10 mouse cellular contexts compared by ENCODE assay signal in genomic region chr13:54758756-54759470, GRCm38 (mm10). TPM values are rescaled to one million over a fixed set of nuclear protein-coding genes. Genes with fewer than 3 reads are reported as not detected.
DNase-seq lines count a peak whose midpoint lies in the region; ATAC-seq lines count a peak whose summit lies in the region.
"Had no signal": no experiment of that assay in that cellular context is flagged by ENCODE, and none has a peak within 500 bp of the region (broad histone marks: within the 10 kb centered on the region; RNA-seq: fewer than 3 reads in every experiment).

No protein-coding gene starts in this region.

- 2% methylated on average over 29 of the region's 29 CpGs for WGBS in kidney, embryonic 14.5 days
- under 1% methylated on average over 29 of the region's 29 CpGs for WGBS in hindbrain, embryonic 13.5 days
- WGBS in midbrain, embryonic 14.5 days, result under 1% methylated on average over 29 of the region's 29 CpGs

- H3K36me3 ChIP-seq in kidney, embryonic 14.5 days (ENCODE audit: control insufficient read depth, insufficient read depth, low read length), result no peaks in the 10 kb centered on the region
- H3K36me3 ChIP-seq in hindbrain, embryonic 13.5 days, result no peaks in the 10 kb centered on the region
- no peaks in the 10 kb centered on the region for H3K36me3 ChIP-seq in midbrain, embryonic 14.5 days (ENCODE audit: control insufficient read depth, insufficient read depth, low read length)

- H3K4me1 ChIP-seq in kidney, embryonic 14.5 days (ENCODE audit: control insufficient read depth, insufficient read depth, low read length), result peaks cover 7% of the 10 kb centered on the region; the same call in 1 of the 2 replicates
- peaks cover 60% of the 10 kb centered on the region for H3K4me1 ChIP-seq in hindbrain, embryonic 13.5 days (replicated peaks)
- H3K4me1 ChIP-seq in midbrain, embryonic 14.5 days (ENCODE audit: control insufficient read depth, insufficient read depth, low read length), result peaks cover 38% of the 10 kb centered on the region

- peak; percentile 6; the same call in 1 of the 2 replicates for ATAC-seq in kidney, embryonic 14.5 days (ENCODE audit: low FRiP score, low TSS enrichment)
- ATAC-seq in hindbrain, embryonic 13.5 days (ENCODE audit: low FRiP score), result peak; percentile 53
- ATAC-seq in midbrain, embryonic 14.5 days (ENCODE audit: low FRiP score, low TSS enrichment), result peak; percentile 42

- peaks cover 32% of the 10 kb centered on the region for H3K27me3 ChIP-seq in kidney, embryonic 14.5 days (ENCODE audit: control insufficient read depth, insufficient read depth, low read length)
- peaks cover 40% of the 10 kb centered on the region for H3K27me3 ChIP-seq in hindbrain, embryonic 13.5 days
- H3K27me3 ChIP-seq in midbrain, embryonic 14.5 days (ENCODE audit: control insufficient read depth, insufficient read depth, low read length), result peaks cover 16% of the 10 kb centered on the region; the same call in 1 of the 2 replicates

- H3K9ac ChIP-seq in kidney, embryonic 14.5 days (ENCODE audit: low read depth, low read length), result no peak overlapping the region
- peak overlapping the region; percentile 70 for H3K9ac ChIP-seq in hindbrain, embryonic 13.5 days
- H3K9ac ChIP-seq in midbrain, embryonic 14.5 days (replicated peaks; ENCODE audit: low read length), result peak overlapping the region; percentile 63

- H3K4me2 ChIP-seq in kidney, embryonic 14.5 days (replicated peaks; ENCODE audit: low read depth, low read length), result peak overlapping the region; percentile 65; the same call in 1 of the 2 replicates
- peak overlapping the region; percentile 64 for H3K4me2 ChIP-seq in hindbrain, embryonic 13.5 days
- peak overlapping the region; percentile 96 for H3K4me2 ChIP-seq in midbrain, embryonic 14.5 days (ENCODE audit: low read length)

- no peak overlapping the region; the same call in 1 of the 2 replicates for H3K4me3 ChIP-seq in kidney, embryonic 14.5 days (ENCODE audit: low read length)
- peak overlapping the region; percentile 40 for H3K4me3 ChIP-seq in hindbrain, embryonic 13.5 days
- peak overlapping the region; percentile 43 for H3K4me3 ChIP-seq in midbrain, embryonic 14.5 days (replicated peaks; ENCODE audit: low read depth, low read length)

- no peak overlapping the region for H3K27ac ChIP-seq in kidney, embryonic 14.5 days (ENCODE audit: low read depth, low read length)
- H3K27ac ChIP-seq in hindbrain, embryonic 13.5 days, result peak overlapping the region; percentile 95
- peak overlapping the region; percentile 94 for H3K27ac ChIP-seq in midbrain, embryonic 14.5 days (replicated peaks; ENCODE audit: low read depth, low read length)

- no peaks in the 10 kb centered on the region for H3K9me3 ChIP-seq in kidney, embryonic 14.5 days (ENCODE audit: control insufficient read depth, low read length)
- no peaks in the 10 kb centered on the region for H3K9me3 ChIP-seq in hindbrain, embryonic 13.5 days
- no peaks in the 10 kb centered on the region for H3K9me3 ChIP-seq in midbrain, embryonic 14.5 days (ENCODE audit: control insufficient read depth, low read length)

- no peak for DNase-seq in kidney, postnatal 4 days
- DNase-seq in cerebellum, postnatal 14 days, result peak; percentile 53 to 59
- peak; percentile 31 for DNase-seq in midbrain, embryonic 14.5 days
- DNase-seq in thymus, postnatal 10 days (ENCODE audit: low spot score in 2 of 2), result no peak
- DNase-seq in spleen, postnatal 10 days (ENCODE audit: low spot score in 2 of 2), result no peak
- DNase-seq in kidney, postnatal 14 days, result no peak

RNA-seq across cellular contexts. Expression of gene Sncb, which starts 7.5 kb away (rescaled TPM):
- polyA plus RNA-seq in kidney, embryonic 14.5 days (2014; fragmentation: Nextera tagmentation; extraction: Ambion mirVana), result not detected in 2 replicates
- 18.7 and 20.8 TPM in 2 replicates for polyA plus RNA-seq in hindbrain, embryonic 13.5 days (2015; fragmentation: Nextera tagmentation; extraction: Ambion mirVana)
- polyA plus RNA-seq in midbrain, embryonic 14.5 days (2014; fragmentation: Nextera tagmentation; extraction: Ambion mirVana), result 37.5 and 53.7 TPM in 2 replicates
- polyA plus RNA-seq: erythroblast, embryonic 14.5 days; lung, adult 2 months had no signal

RNA-seq across cellular contexts. Expression of gene Gprin1, which starts 9.2 kb away (rescaled TPM):
- 0.31 and 0.41 TPM in 2 replicates for polyA plus RNA-seq in kidney, embryonic 14.5 days (2014; fragmentation: Nextera tagmentation; extraction: Ambion mirVana)
- 6.5 and 6.9 TPM in 2 replicates for polyA plus RNA-seq in hindbrain, embryonic 13.5 days (2015; fragmentation: Nextera tagmentation; extraction: Ambion mirVana)
- polyA plus RNA-seq in midbrain, embryonic 14.5 days (2014; fragmentation: Nextera tagmentation; extraction: Ambion mirVana), result 19.1 and 29.4 TPM in 2 replicates
- polyA plus RNA-seq: erythroblast, embryonic 14.5 days had no signal

RNA-seq across cellular contexts. Expression of gene Eif4e1b, which starts 24.9 kb away (rescaled TPM):
- polyA plus RNA-seq in kidney, embryonic 14.5 days (2014; fragmentation: Nextera tagmentation; extraction: Ambion mirVana), result not detected in 2 replicates
- polyA plus RNA-seq in hindbrain, embryonic 13.5 days (2015; fragmentation: Nextera tagmentation; extraction: Ambion mirVana), result not detected in 2 replicates
- polyA plus RNA-seq in midbrain, embryonic 14.5 days (2014; fragmentation: Nextera tagmentation; extraction: Ambion mirVana), result not detected in 2 replicates
- polyA plus RNA-seq: erythroblast, embryonic 14.5 days; lung, adult 2 months had no signal

RNA-seq across cellular contexts. Expression of gene Tspan17, which starts 30.3 kb away (rescaled TPM):
- 5.2 and 6.4 TPM in 2 replicates for polyA plus RNA-seq in kidney, embryonic 14.5 days (2014; fragmentation: Nextera tagmentation; extraction: Ambion mirVana)
- 50.4 and 54.0 TPM in 2 replicates for polyA plus RNA-seq in hindbrain, embryonic 13.5 days (2015; fragmentation: Nextera tagmentation; extraction: Ambion mirVana)
- polyA plus RNA-seq in midbrain, embryonic 14.5 days (2014; fragmentation: Nextera tagmentation; extraction: Ambion mirVana), result 25.5 and 40.2 TPM in 2 replicates
- polyA plus RNA-seq: erythroblast, embryonic 14.5 days had no signal

RNA-seq across cellular contexts. Expression of gene Cdhr2, which starts 57.7 kb away (rescaled TPM):
- 1.2 and 1.9 TPM in 2 replicates for polyA plus RNA-seq in kidney, embryonic 14.5 days (2014; fragmentation: Nextera tagmentation; extraction: Ambion mirVana)
- polyA plus RNA-seq in hindbrain, embryonic 13.5 days (2015; fragmentation: Nextera tagmentation; extraction: Ambion mirVana), result 0.08 and 0.14 TPM in 2 replicates
- 0.22 and 0.23 TPM in 2 replicates for polyA plus RNA-seq in midbrain, embryonic 14.5 days (2014; fragmentation: Nextera tagmentation; extraction: Ambion mirVana)
- polyA plus RNA-seq: erythroblast, embryonic 14.5 days had no signal

Comparison
In these comparisons a context has a peak if more than half of its experiments do, and no peak if none do; other contexts are left out.
1. DNase-seq: peak in cerebellum, postnatal 14 days (2 of 2) and midbrain, embryonic 14.5 days (single experiment); none in kidney, postnatal 4 days (0 of 2), thymus, postnatal 10 days (0 of 2), spleen, postnatal 10 days (0 of 2) and kidney, postnatal 14 days (single experiment).
2. RNA of gene Sncb, which starts 7.5 kb away (polyA plus RNA-seq): 37.5 to 53.7 TPM in midbrain, embryonic 14.5 days and 18.7 to 20.8 TPM in hindbrain, embryonic 13.5 days; not detected in kidney, embryonic 14.5 days; every median in the first group is over 10 times any median in the second.
3. Peak in every context shown above with its lines, with median percentiles within 50 percentile points of each other: ATAC-seq and H3K4me2 ChIP-seq.